Comparison of ENCODE assay signal across 30 mouse cellular contexts in the genomic region with DNA sequence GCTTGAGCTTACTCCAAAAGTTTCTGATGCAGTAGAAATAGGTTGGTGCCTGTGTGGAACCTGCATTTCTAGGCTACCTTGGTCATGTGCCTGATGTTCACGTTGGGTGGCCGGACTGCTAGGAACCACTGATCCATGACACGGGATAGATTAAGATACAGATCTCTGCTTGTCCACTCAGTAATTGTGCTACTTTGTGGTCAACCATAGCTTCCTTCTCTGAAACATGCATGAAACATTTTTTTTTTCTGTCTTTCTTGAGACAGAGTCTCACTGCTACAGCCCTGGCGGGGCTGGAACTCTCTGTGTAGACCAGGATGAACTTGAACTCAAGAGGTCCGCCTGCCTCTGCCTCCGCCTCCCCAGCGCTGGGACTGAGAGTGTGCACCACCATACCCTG. TPM values are rescaled to one million over a fixed set of nuclear protein-coding genes. Genes with fewer than 3 reads are reported as not detected.
"Had no signal": no experiment of that assay in that cellular context is flagged by ENCODE, and none has a peak within 500 bp of the region (broad histone marks: within the 10 kb centered on the region; RNA-seq: fewer than 3 reads in every experiment).

No protein-coding gene starts in this region.

- H3K4me1 ChIP-seq: embryonic facial prominence, embryonic 10.5 days; embryonic facial prominence, embryonic 12.5 days had no signal

- H3K9me3 ChIP-seq: embryonic facial prominence, embryonic 10.5 days; embryonic facial prominence, embryonic 12.5 days; embryonic facial prominence, embryonic 13.5 days; embryonic facial prominence, embryonic 15.5 days; forebrain, embryonic 10.5 days; forebrain, embryonic 12.5 days; forebrain, embryonic 13.5 days; forebrain, embryonic 15.5 days had no signal

- ATAC-seq: forebrain, embryonic 13.5 days; forebrain, embryonic 14.5 days had no signal

- H3K4me3 ChIP-seq: embryonic facial prominence, embryonic 10.5 days; embryonic facial prominence, embryonic 12.5 days; embryonic facial prominence, embryonic 13.5 days; embryonic facial prominence, embryonic 15.5 days; erythroblast, embryonic 14.5 days; forebrain, embryonic 10.5 days; forebrain, embryonic 12.5 days; forebrain, embryonic 13.5 days; forebrain, embryonic 15.5 days; gastrocnemius, adult 2 months; heart, adult 2 months had no signal

- H3K9ac ChIP-seq: embryonic facial prominence, embryonic 12.5 days; embryonic facial prominence, embryonic 13.5 days; embryonic facial prominence, embryonic 15.5 days; forebrain, embryonic 12.5 days; forebrain, embryonic 13.5 days; forebrain, embryonic 15.5 days had no signal

- H3K36me3 ChIP-seq: embryonic facial prominence, embryonic 10.5 days; embryonic facial prominence, embryonic 12.5 days; embryonic facial prominence, embryonic 13.5 days; embryonic facial prominence, embryonic 15.5 days; forebrain, embryonic 10.5 days; forebrain, embryonic 12.5 days; forebrain, embryonic 15.5 days had no signal

- H3K27ac ChIP-seq: embryonic facial prominence, embryonic 10.5 days; embryonic facial prominence, embryonic 12.5 days; embryonic facial prominence, embryonic 13.5 days; embryonic facial prominence, embryonic 15.5 days; forebrain, embryonic 10.5 days; forebrain, embryonic 12.5 days; forebrain, embryonic 13.5 days; gastrocnemius, adult 2 months; heart, adult 2 months had no signal

- DNase-seq: cerebellum, adult 8-10 months; cerebellum, adult 9-10 months; cerebellum, adult 9-11 months; cerebellum, postnatal 10 days; cerebellum, postnatal 14 days; cerebellum, postnatal 25 days; cerebellum, postnatal 36 days; embryo, embryonic 11 days; gastrocnemius, adult 2 months; gastrocnemius, postnatal 10 days; gastrocnemius, postnatal 14 days; gastrocnemius, postnatal 25 days; gastrocnemius, postnatal 36 days; heart, adult 11 months; heart, adult 18-20 months; heart, adult 2 months had no signal

- H3K27me3 ChIP-seq: embryonic facial prominence, embryonic 12.5 days; embryonic facial prominence, embryonic 13.5 days; embryonic facial prominence, embryonic 15.5 days; forebrain, embryonic 12.5 days; forebrain, embryonic 13.5 days; forebrain, embryonic 15.5 days had no signal

- H3K4me2 ChIP-seq: embryonic facial prominence, embryonic 12.5 days; embryonic facial prominence, embryonic 13.5 days; forebrain, embryonic 12.5 days; forebrain, embryonic 13.5 days had no signal

RNA-seq across cellular contexts. Expression of a gene that starts 33.7 kb away (rescaled TPM):
- total RNA-seq: common myeloid progenitor, adult 5-6 weeks; granulocyte monocyte progenitor cell, adult 5-6 weeks; heart, adult 2 months; heart, adult 8-10 months had no signal
- polyA plus RNA-seq: embryonic facial prominence, embryonic 10.5 days; embryonic facial prominence, embryonic 15.5 days; erythroblast, embryonic 14.5 days; forebrain, embryonic 10.5 days; forebrain, embryonic 11.5 days; forebrain, embryonic 12.5 days; forebrain, embryonic 14.5 days; forebrain, embryonic 15.5 days had no signal

RNA-seq across cellular contexts. Expression of a gene that starts 48.2 kb away (rescaled TPM):
- polyA plus RNA-seq: erythroblast, embryonic 14.5 days had no signal
